Mouse (Mus musculus) heart, adult 2 months (tissue): ENCODE results near the gene Camta1.

ENCODE experiments used
- CTCF ChIP-seq: fragments of 200-600 bp; IDR thresholded peaks from 2 replicates; pipeline ENCODE4 v1.8.1; 2022; ENCODE audit warnings: antibody characterized with exemption, mild to moderate bottlenecking, moderate library complexity
- POLR2A ChIP-seq: fragments of 200-500 bp; IDR thresholded peaks from 2 replicates; pipeline ENCODE4 v1.6.1; 2011; ENCODE audit warnings: mild to moderate bottlenecking, low read depth, low read length, control low read depth; ENCODE audit not compliant: insufficient read depth

DNA sequence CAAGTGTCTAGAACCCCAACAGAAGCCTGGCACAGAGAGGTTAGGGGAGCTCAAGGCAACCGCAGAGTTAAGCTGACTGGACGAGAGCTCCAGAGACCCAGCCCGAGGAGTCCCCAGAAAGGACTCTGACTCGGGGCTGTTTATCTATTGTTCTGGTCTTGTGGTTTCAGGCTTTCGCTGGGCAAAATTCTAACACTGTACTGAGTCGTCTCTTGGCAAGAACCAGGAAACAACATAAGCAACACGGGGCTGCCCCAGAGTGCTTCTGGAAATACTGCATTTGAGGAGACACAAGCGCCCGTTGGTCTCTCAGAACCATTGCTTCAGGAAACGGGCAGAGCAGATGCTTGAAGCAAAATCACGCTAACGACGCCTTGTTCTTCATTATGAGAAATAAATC lies 860.3 kb downstream of the Camta1 start:
- no peak for TF ChIP-seq CTCF
- no peak for TF ChIP-seq POLR2A
